12 mouse cellular contexts compared by ENCODE assay signal in the genomic region with DNA sequence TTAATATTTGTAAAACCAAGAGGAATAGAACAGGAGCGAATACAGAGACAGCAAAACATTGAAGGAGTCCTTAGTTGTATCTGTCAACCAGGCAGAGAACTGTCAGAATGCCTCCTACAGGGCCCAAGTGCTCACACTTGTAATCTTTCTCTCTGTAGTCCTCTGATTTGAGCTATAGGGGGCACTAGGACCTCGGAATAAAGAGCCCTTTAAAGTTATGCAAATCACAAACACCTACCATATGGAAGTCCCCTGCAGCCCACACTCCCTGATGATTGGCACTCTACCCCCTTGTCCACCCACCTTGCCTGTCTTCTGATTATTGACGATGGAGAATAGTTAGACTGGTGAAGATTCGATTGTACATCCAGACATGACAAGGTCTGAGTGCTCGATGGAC.
DNase-seq lines count a peak whose midpoint lies in the region; ATAC-seq and TF ChIP-seq lines count a peak whose summit lies in the region.
"Had no signal": no experiment of that assay in that cellular context is flagged by ENCODE, and none has a peak within 500 bp of the region (broad histone marks: within the 10 kb centered on the region; RNA-seq: fewer than 3 reads in every experiment).

No protein-coding gene starts in this region.

- no peak overlapping the region for H3K9ac ChIP-seq in forebrain, embryonic 16.5 days (replicated peaks; ENCODE audit: low read depth, low read length)
- H3K9ac ChIP-seq in forebrain, embryonic 11.5 days (ENCODE audit: low read length) = no peak overlapping the region
- H3K9ac ChIP-seq in lung, embryonic 14.5 days = no peak overlapping the region
- no peak overlapping the region for H3K9ac ChIP-seq in liver, postnatal 0 days (replicated peaks)
- H3K9ac ChIP-seq: heart, embryonic 13.5 days had no signal

- H3K27ac ChIP-seq in forebrain, embryonic 16.5 days (ENCODE audit: low read length) = no peak overlapping the region
- H3K27ac ChIP-seq in forebrain, embryonic 11.5 days (ENCODE audit: low read depth, low read length) = no peak overlapping the region
- no peak overlapping the region for H3K27ac ChIP-seq in lung, embryonic 14.5 days (ENCODE audit: low read depth)
- no peak overlapping the region for H3K27ac ChIP-seq in liver, postnatal 0 days (ENCODE audit: low read depth)
- H3K27ac ChIP-seq: heart, embryonic 13.5 days had no signal

- H3K36me3 ChIP-seq in forebrain, embryonic 16.5 days (ENCODE audit: control insufficient read depth, insufficient read depth) = no peaks in the 10 kb centered on the region
- no peaks in the 10 kb centered on the region for H3K36me3 ChIP-seq in forebrain, embryonic 11.5 days (ENCODE audit: control insufficient read depth, insufficient read depth, low read length)
- no peaks in the 10 kb centered on the region for H3K36me3 ChIP-seq in lung, embryonic 14.5 days (ENCODE audit: insufficient read depth)
- H3K36me3 ChIP-seq in liver, postnatal 0 days (replicated peaks; ENCODE audit: insufficient read depth, low read length) = no peaks in the 10 kb centered on the region
- H3K36me3 ChIP-seq: heart, embryonic 13.5 days had no signal

- no peaks in the 10 kb centered on the region for H3K4me1 ChIP-seq in forebrain, embryonic 16.5 days (replicated peaks; ENCODE audit: control insufficient read depth, insufficient read depth, low read length)
- H3K4me1 ChIP-seq in forebrain, embryonic 11.5 days (replicated peaks; ENCODE audit: control insufficient read depth, insufficient read depth, low read length) = no peaks in the 10 kb centered on the region
- no peaks in the 10 kb centered on the region for H3K4me1 ChIP-seq in lung, embryonic 14.5 days (ENCODE audit: insufficient read depth)
- H3K4me1 ChIP-seq in lung, adult 2 months (ENCODE audit: control insufficient read depth, insufficient read depth, low read length) = no peaks in the 10 kb centered on the region
- H3K4me1 ChIP-seq in liver, postnatal 0 days (ENCODE audit: insufficient read depth) = no peaks in the 10 kb centered on the region
- H3K4me1 ChIP-seq: heart, embryonic 13.5 days had no signal

- no peaks in the 10 kb centered on the region for H3K27me3 ChIP-seq in forebrain, embryonic 16.5 days (replicated peaks; ENCODE audit: control insufficient read depth, insufficient read depth, low read length)
- no peaks in the 10 kb centered on the region for H3K27me3 ChIP-seq in forebrain, embryonic 11.5 days (ENCODE audit: control insufficient read depth, insufficient read depth, low read length)
- H3K27me3 ChIP-seq in lung, embryonic 14.5 days (ENCODE audit: insufficient read depth, low read length) = no peaks in the 10 kb centered on the region
- no peaks in the 10 kb centered on the region for H3K27me3 ChIP-seq in liver, postnatal 0 days (ENCODE audit: insufficient read depth, low read length)
- H3K27me3 ChIP-seq: heart, embryonic 13.5 days had no signal

- no peak overlapping the region for H3K4me3 ChIP-seq in forebrain, embryonic 16.5 days (replicated peaks; ENCODE audit: low read length)
- no peak overlapping the region for H3K4me3 ChIP-seq in forebrain, embryonic 11.5 days (ENCODE audit: low read depth, low read length)
- no peak overlapping the region for H3K4me3 ChIP-seq in lung, embryonic 14.5 days (ENCODE audit: low read depth, low read length)
- H3K4me3 ChIP-seq in lung, adult 2 months (replicated peaks; ENCODE audit: extremely low read depth, low read depth, low read length) = no peak overlapping the region
- H3K4me3 ChIP-seq in liver, postnatal 0 days (ENCODE audit: low read depth, low read length) = no peak overlapping the region
- H3K4me3 ChIP-seq: heart, embryonic 13.5 days had no signal

- WGBS in forebrain, embryonic 16.5 days = 61% methylated on average over 5 of the region's 5 CpGs
- 75% methylated on average over 5 of the region's 5 CpGs for WGBS in forebrain, embryonic 11.5 days
- 64% methylated on average over 5 of the region's 5 CpGs for WGBS in lung, embryonic 14.5 days
- 66% methylated on average over 5 of the region's 5 CpGs for WGBS in lung, adult 2 months
- 61% methylated on average over 5 of the region's 5 CpGs for WGBS in liver, postnatal 0 days (ENCODE audit: insufficient replicate concordance)

- peak; percentile 45 for ATAC-seq in forebrain, embryonic 16.5 days
- no peak for ATAC-seq in forebrain, embryonic 11.5 days (replicated peaks; ENCODE audit: low FRiP score)
- no peak for ATAC-seq in lung, embryonic 14.5 days (ENCODE audit: insufficient read depth)
- no peak for ATAC-seq in liver, postnatal 0 days
- ATAC-seq: inflammation-experienced regulatory T-cells, adult 6 months had no signal

- peak; percentile 31; the same call in 1 of the 2 replicates for TF ChIP-seq CTCF in lung, embryonic 14.5 days (IDR thresholded peaks at IDR 0.05; ENCODE audit: low read depth)
- no peak for TF ChIP-seq CTCF in lung, adult 2 months (IDR thresholded peaks at IDR 0.05; ENCODE audit: insufficient read depth, low read length)
- no peak for TF ChIP-seq CTCF in liver, postnatal 0 days (IDR thresholded peaks at IDR 0.05; ENCODE audit: low read depth)

- no peak for DNase-seq in forebrain, embryonic 11.5 days (ENCODE audit: low spot score)
- peak; percentile 39 for DNase-seq in lung, embryonic 14.5 days
- no peak for DNase-seq in lung, adult 2 months
- DNase-seq in adipocyte (ENCODE audit: low spot score) = peak; percentile 2
- peak; percentile 36 for DNase-seq in retina, embryonic 14.5 days (ENCODE audit: low spot score)
- no peak for DNase-seq in urinary bladder, adult 2 months (ENCODE audit: low spot score)
- no peak for DNase-seq in liver, postnatal 0 days
- DNase-seq: adrenal gland, adult 8-10 months; cerebellum, postnatal 25 days had no signal

- no peak for TF ChIP-seq EP300 in liver, postnatal 0 days (IDR thresholded peaks at IDR 0.05; ENCODE audit: low read depth)

- no peak overlapping the region for H3K4me2 ChIP-seq in forebrain, embryonic 16.5 days (ENCODE audit: low read length)
- H3K4me2 ChIP-seq in forebrain, embryonic 11.5 days (ENCODE audit: low read depth, low read length, severe bottlenecking) = no peak overlapping the region
- H3K4me2 ChIP-seq in lung, embryonic 14.5 days = no peak overlapping the region
- no peak overlapping the region for H3K4me2 ChIP-seq in liver, postnatal 0 days (ENCODE audit: low read depth, low read length)
- H3K4me2 ChIP-seq: heart, embryonic 13.5 days had no signal

- no peaks in the 10 kb centered on the region for H3K9me3 ChIP-seq in forebrain, embryonic 16.5 days (ENCODE audit: control insufficient read depth, low read length)
- H3K9me3 ChIP-seq in forebrain, embryonic 11.5 days (ENCODE audit: control insufficient read depth, low read length) = no peaks in the 10 kb centered on the region
- no peaks in the 10 kb centered on the region for H3K9me3 ChIP-seq in lung, embryonic 14.5 days (ENCODE audit: low read depth, low read length)
- H3K9me3 ChIP-seq in liver, postnatal 0 days (ENCODE audit: low read length) = no peaks in the 10 kb centered on the region
- H3K9me3 ChIP-seq: heart, embryonic 13.5 days had no signal

- TF ChIP-seq POLR2A in lung, adult 2 months (IDR thresholded peaks at IDR 0.05; ENCODE audit: borderline replicate concordance, extremely low read depth, low read depth, low read length) = no peak

Comparison
In these comparisons a context has a peak if more than half of its experiments do, and no peak if none do; other contexts are left out.
1. DNase-seq: peak in lung, embryonic 14.5 days (single experiment), adipocyte (single experiment) and retina, embryonic 14.5 days (single experiment); none in forebrain, embryonic 11.5 days (single experiment), lung, adult 2 months (single experiment), urinary bladder, adult 2 months (single experiment) and liver, postnatal 0 days (single experiment).